Mouse (Mus musculus) mouse trophoblast stem cell (cell line): Measurements from ENCODE around the gene Gm20917.
"Not testable (repeated sequence)": the region's sequence is repeated elsewhere in the genome, so short reads cannot be mapped to it uniquely, and the experiment has no call there.

Source experiments
- in situ Hi-C, 2 experiments: fragments of 300-500 bp; cut with MseI, MboI; formaldehyde crosslinking; loops; 2 replicates in 1 of 2; 3 replicates in 1 of 2; pipeline ENCODE4 v1.15.1; 2025

Gene Gm20917

GRCm38 (mm10) chrY:79151022-79151421, at the start of gene Gm20917:
Gene Gm20917, minus strand, starts transcription at chrY:79151122.
- in situ Hi-C loops, result not testable (repeated sequence)
